Mouse (Mus musculus) hematopoietic stem cell, adult 5-6 weeks (primary cell): ENCODE data around the gene Olfr633. TPM values are rescaled to one million over a fixed set of nuclear protein-coding genes. Genes with fewer than 3 reads are reported as not detected.
"Not testable (repeated sequence)": the region's sequence is repeated elsewhere in the genome, so short reads cannot be mapped to it uniquely, and the experiment has no call there.

Experiments
- ATAC-seq, 2 experiments: fragments of 125-278 bp in 1 of 2; replicated peaks in 1 of 2; 2 replicates each; pipeline ENCODE4 v1.8.0; 2016 to 2017; ENCODE audit warnings: inconsistent platforms in 2 of 2, mild to moderate bottlenecking in 2 of 2, moderate number of reproducible peaks in 2 of 2, low read depth in 1 of 2, moderate TSS enrichment in 1 of 2; ENCODE audit not compliant: low FRiP score in 2 of 2, poor library complexity in 2 of 2, severe bottlenecking in 2 of 2, insufficient read depth in 1 of 2, low TSS enrichment in 1 of 2
- total RNA-seq: library from RNA; stranded (forward); fragments of 172-1452, 232-1000 nt; gene quantifications from 2 replicates; pipeline ENCODE4 v1.2.3, GENCODE M21; 2017

Gene Olfr633
- not detected in 2 replicates for total RNA-seq

- ATAC-seq = no peak
These were observed at the start of gene Olfr633 for GRCm38 (mm10) chr7:103944137-103944536. Olfr633 (plus strand) TSS chr7:103944437.

- ATAC-seq = no peak
These were observed 41.0 kb upstream of the Olfr633 start, which contains the start of gene Olfr65 for GRCm38 (mm10) chr7:103903187-103903586. Olfr65 (plus strand) TSS chr7:103903487.

DNA sequence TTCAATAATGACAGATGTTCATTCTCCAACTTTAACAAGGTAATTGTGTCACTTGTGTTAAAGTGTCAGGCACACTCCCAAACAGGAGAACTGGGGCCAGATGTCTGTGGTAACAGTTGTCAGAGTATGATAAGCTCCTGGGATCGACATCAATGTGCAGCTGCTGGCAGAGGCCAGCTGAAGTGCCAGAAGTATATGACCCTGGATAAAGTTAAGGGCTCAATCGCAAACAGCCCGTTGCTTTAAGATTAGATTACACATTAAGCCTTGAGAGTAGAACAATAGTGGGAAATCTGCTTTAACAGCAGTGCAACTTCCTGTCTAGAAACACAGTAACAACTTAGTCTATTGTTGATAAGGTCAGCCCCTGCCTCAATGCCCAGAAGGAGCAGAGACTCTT is 34.2 kb upstream of the Olfr633 start:
- peak; percentile 79 for ATAC-seq

DNA sequence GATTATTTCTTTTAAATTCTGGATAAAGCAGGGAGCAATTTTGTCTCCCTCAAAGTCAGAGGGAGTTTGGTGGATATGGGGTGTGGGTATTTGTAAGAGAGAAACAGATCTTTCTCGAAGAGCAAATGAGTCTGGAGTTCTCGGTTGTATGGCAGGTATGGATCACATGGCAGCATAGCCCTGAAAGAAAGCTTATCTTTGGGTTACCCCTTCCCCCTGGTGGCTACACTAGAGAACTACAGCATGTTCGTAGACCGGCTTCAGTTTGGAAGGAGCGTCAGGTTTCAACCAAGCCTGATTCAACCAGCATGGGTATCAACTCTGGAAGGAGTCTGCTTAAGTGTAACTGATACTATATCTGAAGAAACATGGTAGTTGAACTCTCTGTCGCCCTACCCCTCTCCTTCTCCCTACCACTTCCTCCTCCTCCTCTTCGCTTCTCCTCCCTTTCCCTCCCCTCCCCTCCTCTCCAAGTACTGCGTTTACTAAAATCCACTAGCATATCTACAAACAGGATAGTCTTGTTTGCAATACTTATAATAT is 31.2 kb upstream of the Olfr633 start:
- ATAC-seq = peak; percentile 36 to 39; a peak in 1 of 4 replicates

GRCm38 (mm10) chr7:103915338-103915737 is 28.9 kb upstream of the Olfr633 start:
- no peak for ATAC-seq

DNA sequence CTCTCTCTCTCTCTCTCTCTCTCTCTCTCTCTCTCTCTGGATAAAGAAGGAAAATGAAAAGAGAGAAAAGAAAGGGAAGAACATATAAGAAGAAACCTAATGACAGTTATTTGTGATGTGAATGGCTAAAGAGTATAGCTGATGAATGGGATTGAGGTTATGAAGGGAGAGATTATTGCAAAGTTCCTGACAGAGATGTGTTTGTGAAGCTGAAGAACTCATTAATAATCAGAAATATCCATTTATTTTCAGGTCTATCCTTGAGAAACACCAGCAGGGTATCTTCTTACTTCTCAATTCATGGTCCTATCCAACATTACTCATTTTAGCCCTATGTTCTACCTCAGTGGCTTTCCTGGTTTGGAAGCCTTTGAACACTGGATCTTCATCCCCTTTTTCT is 15.7 kb upstream of the Olfr633 start, which contains the start of gene Olfr631:
Olfr631 (plus strand) TSS at position 301 of the 400 bp plus-strand sequence.
- ATAC-seq = no peak

DNA sequence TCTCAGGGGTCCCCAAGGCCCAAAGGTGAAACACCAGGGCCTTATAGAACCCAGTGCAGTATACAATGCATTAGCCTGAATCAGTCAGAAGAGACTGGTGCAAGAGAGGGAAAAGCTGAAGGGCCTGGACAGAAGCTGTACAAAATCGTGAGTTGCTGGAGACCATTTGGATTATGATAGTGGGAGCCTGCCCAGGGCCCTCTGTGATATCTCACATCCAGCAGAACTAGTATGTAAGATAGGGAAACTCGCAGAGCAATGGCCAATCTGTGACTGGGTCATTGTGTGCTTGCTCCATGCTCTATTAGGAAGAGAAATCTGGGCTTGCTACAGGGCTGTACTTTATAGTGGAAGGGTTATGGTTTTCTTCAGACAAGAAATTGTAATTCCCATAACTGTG is 10.0 kb upstream of the Olfr633 start, which contains the start of gene Olfr632:
Olfr632 (plus strand) TSS at position 84 of the 400 bp plus-strand sequence.
- ATAC-seq = no peak

GRCm38 (mm10) chr7:103942730-103943129 is 1.5 kb upstream of the Olfr633 start:
- ATAC-seq = peak; percentile 88 to 91

- not testable (repeated sequence) for ATAC-seq
These were observed 22.6 kb downstream of the Olfr633 start for GRCm38 (mm10) chr7:103966873-103967272.

DNA sequence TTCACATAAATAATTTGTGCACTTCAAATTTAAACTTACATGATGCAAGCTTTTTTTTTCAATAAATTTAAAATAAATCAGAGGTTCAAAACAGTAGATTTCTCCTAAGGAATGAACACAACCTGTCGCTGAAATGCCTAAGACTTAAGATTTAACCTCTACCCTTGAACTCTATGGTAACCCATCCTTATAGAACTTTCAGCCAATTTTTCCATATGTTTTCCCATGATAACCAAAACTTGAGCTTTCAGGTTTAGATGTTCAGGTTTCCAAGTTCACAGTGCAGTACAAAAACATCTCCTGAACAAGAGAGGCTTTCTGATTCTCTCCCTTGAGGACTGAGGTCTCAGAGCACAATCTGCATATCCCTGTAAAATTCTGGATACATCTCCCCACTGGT is 26.6 kb downstream of the Olfr633 start, which contains the start of gene Olfr635:
Olfr635 (plus strand) TSS at position 301 of the 400 bp plus-strand sequence.
- ATAC-seq = no peak

DNA sequence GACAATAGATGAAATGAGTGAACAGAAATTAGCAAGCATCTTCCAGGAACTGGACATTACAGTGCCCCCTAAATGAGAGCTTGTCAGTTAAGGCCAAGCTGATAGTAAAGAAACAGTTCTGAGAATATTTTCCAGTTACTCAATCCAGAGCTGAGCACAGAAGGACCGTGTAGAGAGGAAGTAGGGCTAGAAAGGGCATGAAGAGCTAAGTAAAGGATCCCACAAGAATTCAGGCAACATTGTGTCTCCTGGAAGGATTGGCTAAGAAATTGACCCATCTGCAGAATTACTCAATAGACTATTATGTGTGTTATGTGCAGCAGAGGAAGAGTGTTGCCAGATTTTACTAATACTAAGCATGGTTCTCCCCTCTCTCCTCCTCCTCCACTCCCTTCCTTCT is 27.5 kb downstream of the Olfr633 start:
- ATAC-seq = no peak

GRCm38 (mm10) chr7:103998446-103998845 is 54.2 kb downstream of the Olfr633 start, which contains the start of gene Olfr638:
Olfr638 (plus strand) TSS chr7:103998746.
- no peak for ATAC-seq

Other genes with a start within 250 kb of the Olfr633 start
- gene Olfr243, start 229.8 kb upstream of the Olfr633 start, total RNA-seq = not detected in 2 replicates
- gene Olfr628, start 214.1 kb upstream of the Olfr633 start, total RNA-seq = not detected in 2 replicates
- gene Olfr629, start 199.5 kb upstream of the Olfr633 start, total RNA-seq = not detected in 2 replicates
- gene Olfr630, start 187.1 kb upstream of the Olfr633 start, total RNA-seq = not detected in 2 replicates
- gene Olfr69, start 172.8 kb upstream of the Olfr633 start, total RNA-seq = not detected in 2 replicates
- 0.88 TPM in 1 of 2 replicates, not detected in the other for gene Olfr68, start 164.7 kb upstream of the Olfr633 start, total RNA-seq
- gene Olfr67, start 152.6 kb upstream of the Olfr633 start, total RNA-seq = not detected in 2 replicates
- 14.9 and 19.7 TPM in 2 replicates for gene Hbb-bt, start 130.4 kb upstream of the Olfr633 start, total RNA-seq
- gene Hbb-bs, start 116.3 kb upstream of the Olfr633 start, total RNA-seq = 47.4 and 80.7 TPM in 2 replicates
- not detected in 2 replicates for gene Hbb-bh2, start 103.9 kb upstream of the Olfr633 start, total RNA-seq
- not detected in 2 replicates for gene Hbb-bh1, start 101.3 kb upstream of the Olfr633 start, total RNA-seq
- gene Hbb-y, start 91.2 kb upstream of the Olfr633 start, total RNA-seq = not detected in 2 replicates
- not detected in 2 replicates for gene Olfr66, start 58.2 kb upstream of the Olfr633 start, total RNA-seq
- gene Olfr64, start 50.0 kb upstream of the Olfr633 start, total RNA-seq = not detected in 2 replicates
- not detected in 2 replicates for gene Olfr65, start 41.0 kb upstream of the Olfr633 start, total RNA-seq
- not detected in 2 replicates for gene Olfr631, start 15.6 kb upstream of the Olfr633 start, total RNA-seq
- gene Olfr632, start 10.1 kb upstream of the Olfr633 start, total RNA-seq = 1.6 TPM in 1 of 2 replicates, not detected in the other
- gene Olfr635, start 26.7 kb downstream of the Olfr633 start, total RNA-seq = not detected in 2 replicates
- gene Olfr638, start 54.3 kb downstream of the Olfr633 start, total RNA-seq = not detected in 2 replicates
- gene Olfr639, start 72.9 kb downstream of the Olfr633 start, total RNA-seq = 0.13 TPM in 1 of 2 replicates, not detected in the other
- gene Olfr640, start 81.1 kb downstream of the Olfr633 start, total RNA-seq = not detected in 2 replicates
- not detected in 2 replicates for gene Olfr641, start 91.0 kb downstream of the Olfr633 start, total RNA-seq
- gene Olfr642, start 108.2 kb downstream of the Olfr633 start, total RNA-seq = 0.56 TPM in 1 of 2 replicates, not detected in the other
- not detected in 2 replicates for gene 4930516K23Rik, start 117.0 kb downstream of the Olfr633 start, total RNA-seq
- 0.10 and 0.38 TPM in 2 replicates for gene Olfr644, start 127.4 kb downstream of the Olfr633 start, total RNA-seq
- gene Olfr645, start 141.0 kb downstream of the Olfr633 start, total RNA-seq = not detected in 2 replicates
- gene Olfr646, start 160.4 kb downstream of the Olfr633 start, total RNA-seq = 0.38 TPM in 1 of 2 replicates, not detected in the other
- gene Ubqln5, start 185.4 kb downstream of the Olfr633 start, total RNA-seq = 0.25 TPM in 1 of 2 replicates, not detected in the other
- gene Olfr643, start 193.0 kb downstream of the Olfr633 start, total RNA-seq = not detected in 2 replicates
- 0.13 and 0.30 TPM in 2 replicates for gene Ubqln3, start 198.8 kb downstream of the Olfr633 start, total RNA-seq
- gene Ubqlnl, start 206.1 kb downstream of the Olfr633 start, total RNA-seq = 0.05 TPM in 1 of 2 replicates, not detected in the other
- 2.5 TPM in 1 of 2 replicates, not detected in the other for gene Olfm5, start 220.4 kb downstream of the Olfr633 start, total RNA-seq
- not detected in 2 replicates for gene Olfr648, start 239.0 kb downstream of the Olfr633 start, total RNA-seq